9 mouse cellular contexts compared by ENCODE assay signal in the genomic region with DNA sequence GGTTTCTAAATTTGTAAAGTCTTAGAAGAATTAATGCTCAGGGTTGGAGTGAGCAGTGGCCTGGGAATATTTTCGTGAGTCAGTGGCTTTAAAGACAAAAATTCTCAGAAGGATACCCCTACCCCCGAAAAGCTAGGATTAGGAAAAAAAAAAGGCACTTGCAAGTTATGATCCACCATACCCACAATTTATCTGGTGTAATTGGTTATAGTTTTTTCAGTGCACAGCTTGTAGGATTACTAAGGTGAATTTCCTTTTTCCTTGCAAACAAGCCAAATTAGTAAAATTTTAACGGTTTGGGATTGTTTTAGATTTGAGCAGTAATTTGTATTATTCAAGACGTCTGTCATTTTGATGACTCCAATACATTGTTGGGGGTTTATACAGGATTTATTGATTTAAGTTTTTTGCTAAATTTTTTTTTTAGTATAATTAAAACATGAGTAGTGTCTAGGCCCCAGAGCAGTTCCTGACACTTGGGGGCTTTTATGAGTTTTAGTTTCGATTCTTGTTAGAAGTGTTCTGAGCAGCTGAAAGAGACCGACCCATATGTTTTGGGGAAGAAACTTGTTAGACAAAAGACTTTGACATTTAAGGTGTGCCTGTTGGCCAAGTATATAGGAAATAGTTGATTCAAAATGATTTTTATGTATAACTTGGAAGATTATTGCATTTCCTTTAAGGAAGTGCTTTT. TPM values are rescaled to one million over a fixed set of nuclear protein-coding genes. Genes with fewer than 3 reads are reported as not detected.
A peak's percentile ranks its signal among the peaks of the same experiment; 100 is the strongest.
DNase-seq lines count a peak whose midpoint lies in the region; ATAC-seq lines count a peak whose summit lies in the region.
"Had no signal": no experiment of that assay in that cellular context is flagged by ENCODE, and none has a peak within 500 bp of the region (broad histone marks: within the 10 kb centered on the region; RNA-seq: fewer than 3 reads in every experiment).

No protein-coding gene starts in this region.

- H3K4me3 ChIP-seq in megakaryocyte, embryonic 14.5 days (replicated peaks), result peak overlapping the region; percentile 99
- peak overlapping the region; percentile 79 for H3K4me3 ChIP-seq in forebrain, embryonic 10.5 days
- peak overlapping the region; percentile 94 for H3K4me3 ChIP-seq in limb, embryonic 13.5 days
- peak overlapping the region; percentile 91 for H3K4me3 ChIP-seq in stomach, embryonic 15.5 days (replicated peaks)

- no peak for DNase-seq in forebrain, embryonic 10.5 days (ENCODE audit: extremely low spot score, low spot score)
- no peak for DNase-seq in cerebellum, adult 8-10 months
- DNase-seq in adrenal gland, postnatal 4 days (ENCODE audit: low spot score in 2 of 2), result no peak
- DNase-seq: cerebellum, adult 11 months; spleen, adult 18-20 months had no signal

- no peaks in the 10 kb centered on the region for H3K9me3 ChIP-seq in megakaryocyte, embryonic 14.5 days
- H3K9me3 ChIP-seq in forebrain, embryonic 10.5 days, result no peaks in the 10 kb centered on the region
- H3K9me3 ChIP-seq in limb, embryonic 13.5 days, result no peaks in the 10 kb centered on the region
- no peaks in the 10 kb centered on the region for H3K9me3 ChIP-seq in stomach, embryonic 15.5 days

- H3K4me1 ChIP-seq in megakaryocyte, embryonic 14.5 days, result peaks cover 64% of the 10 kb centered on the region
- H3K4me1 ChIP-seq in forebrain, embryonic 10.5 days, result peaks cover 40% of the 10 kb centered on the region
- peaks cover 50% of the 10 kb centered on the region for H3K4me1 ChIP-seq in limb, embryonic 13.5 days
- peaks cover 12% of the 10 kb centered on the region; the same call in 1 of the 2 replicates for H3K4me1 ChIP-seq in stomach, embryonic 15.5 days

- peak overlapping the region; percentile 89 for H3K9ac ChIP-seq in limb, embryonic 13.5 days
- H3K9ac ChIP-seq in stomach, embryonic 15.5 days, result peak overlapping the region; percentile 85

- H3K27me3 ChIP-seq in megakaryocyte, embryonic 14.5 days (replicated peaks), result no peaks in the 10 kb centered on the region
- peaks cover 27% of the 10 kb centered on the region for H3K27me3 ChIP-seq in forebrain, embryonic 10.5 days (ENCODE audit: poor library complexity, severe bottlenecking)
- no peaks in the 10 kb centered on the region for H3K27me3 ChIP-seq in limb, embryonic 13.5 days
- H3K27me3 ChIP-seq in stomach, embryonic 15.5 days (replicated peaks), result no peaks in the 10 kb centered on the region

- peak overlapping the region; percentile 96 for H3K27ac ChIP-seq in forebrain, embryonic 10.5 days
- peak overlapping the region; percentile 85; the same call in 1 of the 2 replicates for H3K27ac ChIP-seq in limb, embryonic 13.5 days
- H3K27ac ChIP-seq in stomach, embryonic 15.5 days, result peak overlapping the region; percentile 90; the same call in 1 of the 2 replicates

- WGBS in forebrain, embryonic 10.5 days, result 40% methylated on average over 6 of the region's 6 CpGs
- 14% methylated on average over 6 of the region's 6 CpGs for WGBS in limb, embryonic 13.5 days
- 25% methylated on average over 6 of the region's 6 CpGs for WGBS in stomach, embryonic 15.5 days

- peak overlapping the region; percentile 87 for H3K4me2 ChIP-seq in limb, embryonic 13.5 days (replicated peaks)
- peak overlapping the region; percentile 83 for H3K4me2 ChIP-seq in stomach, embryonic 15.5 days

- H3K36me3 ChIP-seq in megakaryocyte, embryonic 14.5 days (replicated peaks; ENCODE audit: low read length), result peaks cover 28% of the 10 kb centered on the region
- H3K36me3 ChIP-seq in forebrain, embryonic 10.5 days (replicated peaks), result peaks cover 24% of the 10 kb centered on the region
- H3K36me3 ChIP-seq in limb, embryonic 13.5 days, result peaks cover 13% of the 10 kb centered on the region
- H3K36me3 ChIP-seq in stomach, embryonic 15.5 days, result 0 out of 2 replicates have a peak, but pooled peaks cover 6% of the 10 kb centered on the region

- no peak for ATAC-seq in megakaryocyte, adult 5-6 weeks (ENCODE audit: poor library complexity, severe bottlenecking)
- no peak for ATAC-seq in limb, embryonic 13.5 days (ENCODE audit: low FRiP score, low read depth)
- ATAC-seq in stomach, embryonic 15.5 days (ENCODE audit: insufficient read depth, low FRiP score, low read depth), result no peak

RNA-seq across cellular contexts. Expression of gene Etnk1, which starts 1.1 kb away (rescaled TPM):
- 3.1 and 12.0 TPM in 2 replicates for polyA plus RNA-seq in megakaryocyte, embryonic 14.5 days (2012; ENCODE audit: insufficient read depth, low replicate concordance)
- 40.5 and 41.2 TPM in 2 replicates for total RNA-seq in megakaryocyte, adult 5-6 weeks (2015)
- total RNA-seq in megakaryocyte, adult 5-6 weeks (2017), result 47.6 and 53.7 TPM in 2 replicates
- polyA plus RNA-seq in forebrain, embryonic 10.5 days (2016; fragmentation: Nextera tagmentation; extraction: Ambion mirVana), result 20.6 and 21.0 TPM in 2 replicates
- 16.8 and 19.4 TPM in 2 replicates for polyA plus RNA-seq in limb, embryonic 13.5 days (2015; fragmentation: Nextera tagmentation; extraction: Ambion mirVana)
- polyA plus RNA-seq in stomach, embryonic 15.5 days (2015; fragmentation: Nextera tagmentation; extraction: Ambion mirVana), result 17.2 and 18.7 TPM in 2 replicates
- 100 to 1,000 TPM; 102 to 108 TPM for total RNA-seq in adrenal gland, postnatal 4 days (2021)
